Mouse (Mus musculus): ENCODE data around the gene Fam187b. TPM values are rescaled to one million over a fixed set of nuclear protein-coding genes. Genes with fewer than 3 reads are reported as not detected.

The Fam187b gene
- polyA plus RNA-seq, 1 experiment from 2014 or later: 2.3 TPM

DNA sequence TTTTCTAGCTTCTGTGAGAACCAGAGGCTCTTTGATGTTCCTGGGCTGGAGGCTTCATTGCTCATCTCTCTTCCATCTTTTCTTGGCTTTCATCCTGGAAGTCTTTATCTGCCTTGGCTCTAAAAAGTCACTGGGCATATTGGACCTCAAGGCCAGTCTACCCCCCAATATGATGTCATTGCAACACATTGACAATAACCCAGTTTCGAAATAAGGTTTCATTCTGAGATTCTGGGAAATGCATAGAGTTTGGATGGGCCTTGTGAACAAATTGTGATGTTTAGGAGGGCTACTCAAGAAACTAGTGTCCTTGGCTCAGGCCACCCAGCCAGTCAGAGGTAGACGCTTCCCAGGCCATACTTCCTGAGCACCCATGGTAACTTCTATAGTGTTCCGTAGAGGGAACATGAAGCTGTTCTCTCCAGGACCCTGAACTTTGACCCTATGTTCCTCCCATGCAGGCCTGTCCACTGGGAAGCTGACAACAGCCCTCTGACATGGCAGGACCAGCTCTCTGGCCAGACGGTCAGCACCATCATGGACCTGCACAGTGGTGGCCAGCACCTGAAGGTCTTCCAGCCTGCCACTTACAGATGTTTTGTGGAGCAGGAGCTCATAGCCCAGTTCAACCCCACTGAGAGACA is 15.1 kb downstream of the Fam187b start:
- no peak for DNase-seq (ENCODE audit: low spot score)
- WGBS: 87% methylated on average over 3 of the region's 4 CpGs

GRCm38 (mm10) chr7:30992148-30992547 is 18.6 kb downstream of the Fam187b start:
- Histone ChIP-seq H3K4me3 (ENCODE audit: low read depth, low read length) (no peak overlapping the region), H3K4me1 (ENCODE audit: control insufficient read depth, insufficient read depth, low read length) (no peaks in the 10 kb centered on the region), H3K9me3 (ENCODE audit: control insufficient read depth, low read length) (peaks cover 6% of the 10 kb centered on the region), H3K9ac (ENCODE audit: low read depth, low read length) (no peak overlapping the region), H3K27me3 (replicated peaks; ENCODE audit: control insufficient read depth, insufficient read depth, low read length) (no peaks in the 10 kb centered on the region), H3K4me2 (ENCODE audit: low read depth, low read length) (no peak overlapping the region), H3K27ac (replicated peaks; ENCODE audit: low read depth, low read length) (no peak overlapping the region), H3K36me3 (ENCODE audit: control insufficient read depth, insufficient read depth, low read length) (no peaks in the 10 kb centered on the region)
- DNase-seq (ENCODE audit: low spot score) (no peak), ATAC-seq (ENCODE audit: low read depth) (no peak)
- WGBS: 72% methylated on average over 5 of the region's 5 CpGs

More for the DNA sequence above, 15.1 kb downstream of the Fam187b start:
- Histone ChIP-seq H3K27me3 (replicated peaks; ENCODE audit: control insufficient read depth, insufficient read depth, low read length) (no peaks in the 10 kb centered on the region), H3K27ac (replicated peaks; ENCODE audit: low read depth, low read length) (no peak overlapping the region), H3K4me3 (ENCODE audit: low read depth, low read length) (no peak overlapping the region), H3K4me1 (ENCODE audit: control insufficient read depth, insufficient read depth, low read length) (no peaks in the 10 kb centered on the region), H3K9me3 (ENCODE audit: control insufficient read depth, low read length) (no peaks in the 10 kb centered on the region), H3K4me2 (ENCODE audit: low read depth, low read length) (no peak overlapping the region), H3K36me3 (ENCODE audit: control insufficient read depth, insufficient read depth, low read length) (no peaks in the 10 kb centered on the region), H3K9ac (ENCODE audit: low read depth, low read length) (no peak overlapping the region)
- ATAC-seq (ENCODE audit: low read depth): no peak

DNA sequence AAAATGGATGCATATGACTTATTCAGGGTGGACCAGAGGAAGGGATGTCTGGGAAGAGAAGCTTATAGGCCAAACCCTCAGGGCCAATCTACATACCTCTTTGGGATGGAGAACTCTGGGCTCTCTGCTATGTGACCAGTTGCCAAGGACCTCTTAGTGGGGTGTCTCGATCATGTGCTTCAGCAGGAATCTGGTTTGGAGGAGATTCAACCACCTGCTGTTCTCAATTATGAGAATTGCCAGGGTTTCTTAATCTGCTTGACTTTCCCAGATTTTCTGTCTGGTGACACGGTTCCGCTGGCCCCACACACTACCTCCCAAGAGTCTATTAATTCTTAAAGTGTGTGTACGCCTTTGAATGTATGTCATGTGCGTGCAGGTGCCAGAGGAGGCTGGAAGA is 20.4 kb downstream of the Fam187b start:
- H3K4me2 ChIP-seq (ENCODE audit: low read depth, low read length): no peak overlapping the region
- no peak overlapping the region for H3K9ac ChIP-seq (ENCODE audit: low read depth, low read length)
- no peaks in the 10 kb centered on the region for H3K36me3 ChIP-seq (ENCODE audit: control insufficient read depth, insufficient read depth, low read length)
- H3K9me3 ChIP-seq (ENCODE audit: control insufficient read depth, low read length): peaks cover 6% of the 10 kb centered on the region
- WGBS: 60% methylated on average over 5 of the region's 5 CpGs
- no peak overlapping the region for H3K27ac ChIP-seq (replicated peaks; ENCODE audit: low read depth, low read length)
- ATAC-seq (ENCODE audit: low read depth): no peak
- no peaks in the 10 kb centered on the region for H3K27me3 ChIP-seq (replicated peaks; ENCODE audit: control insufficient read depth, insufficient read depth, low read length)
- no peak overlapping the region for H3K4me3 ChIP-seq (ENCODE audit: low read depth, low read length)
- H3K4me1 ChIP-seq (ENCODE audit: control insufficient read depth, insufficient read depth, low read length): no peaks in the 10 kb centered on the region
- peak; percentile 21 for DNase-seq (ENCODE audit: low spot score)

- WGBS: 94% methylated on average over 2 of the region's 2 CpGs
- ATAC-seq (ENCODE audit: low read depth): no peak
These were observed 22.9 kb downstream of the Fam187b start for GRCm38 (mm10) chr7:30996491-30996890.

DNA sequence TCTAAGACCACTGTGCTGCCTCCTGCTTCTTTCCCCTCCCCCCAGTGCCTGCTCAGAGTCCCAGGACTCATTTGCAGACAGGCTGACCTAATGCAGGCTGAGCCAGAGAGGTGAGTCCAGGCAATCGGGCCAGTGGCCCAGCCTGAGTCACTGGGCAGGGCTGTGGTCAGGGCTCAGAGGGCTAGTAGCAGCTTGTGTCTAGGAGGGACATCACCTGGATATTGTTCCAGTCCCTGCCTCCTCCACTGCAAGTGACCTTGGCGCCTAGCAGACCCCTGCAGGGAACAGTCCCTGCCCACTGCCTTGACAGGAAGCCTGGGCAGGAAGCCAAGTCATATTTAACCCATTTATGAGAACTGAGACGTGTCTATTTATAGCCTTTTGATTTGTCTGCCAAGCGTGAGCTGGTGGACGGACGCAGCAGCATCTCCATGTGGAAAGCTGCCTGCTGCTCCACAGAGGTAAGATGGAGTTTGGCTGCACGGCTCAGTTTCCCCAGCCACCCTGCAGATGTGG is 27.0 kb downstream of the Fam187b start:
- Histone ChIP-seq H3K4me3 (ENCODE audit: low read depth, low read length) (no peak overlapping the region), H3K4me2 (ENCODE audit: low read depth, low read length) (0 out of 2 replicates have a peak overlapping the region, but pooled peaks have one; percentile 20), H3K9ac (ENCODE audit: low read depth, low read length) (peak overlapping the region; percentile 38; the same call in 1 of the 2 replicates), H3K27ac (replicated peaks; ENCODE audit: low read depth, low read length) (0 out of 2 replicates have a peak overlapping the region, but pooled peaks have one; percentile 21), H3K4me1 (ENCODE audit: control insufficient read depth, insufficient read depth, low read length) (peaks cover 11% of the 10 kb centered on the region), H3K27me3 (replicated peaks; ENCODE audit: control insufficient read depth, insufficient read depth, low read length) (no peaks in the 10 kb centered on the region), H3K36me3 (ENCODE audit: control insufficient read depth, insufficient read depth, low read length) (no peaks in the 10 kb centered on the region), H3K9me3 (ENCODE audit: control insufficient read depth, low read length) (peaks cover 6% of the 10 kb centered on the region)
- WGBS: 13% methylated on average over 7 of the region's 7 CpGs
- ATAC-seq (ENCODE audit: low read depth) (peak; percentile 68), DNase-seq (ENCODE audit: low spot score) (peak; percentile 92)

More at GRCm38 (mm10) chr7:30996491-30996890, 22.9 kb downstream of the Fam187b start:
- H3K4me1 ChIP-seq (ENCODE audit: control insufficient read depth, insufficient read depth, low read length): peaks cover 11% of the 10 kb centered on the region
- H3K27ac ChIP-seq (replicated peaks; ENCODE audit: low read depth, low read length): no peak overlapping the region
- H3K9me3 ChIP-seq (ENCODE audit: control insufficient read depth, low read length): peaks cover 6% of the 10 kb centered on the region
- DNase-seq (ENCODE audit: low spot score): no peak
- no peaks in the 10 kb centered on the region for H3K36me3 ChIP-seq (ENCODE audit: control insufficient read depth, insufficient read depth, low read length)
- H3K4me2 ChIP-seq (ENCODE audit: low read depth, low read length): no peak overlapping the region
- no peak overlapping the region for H3K9ac ChIP-seq (ENCODE audit: low read depth, low read length)
- H3K27me3 ChIP-seq (replicated peaks; ENCODE audit: control insufficient read depth, insufficient read depth, low read length): no peaks in the 10 kb centered on the region
- no peak overlapping the region for H3K4me3 ChIP-seq (ENCODE audit: low read depth, low read length)

DNA sequence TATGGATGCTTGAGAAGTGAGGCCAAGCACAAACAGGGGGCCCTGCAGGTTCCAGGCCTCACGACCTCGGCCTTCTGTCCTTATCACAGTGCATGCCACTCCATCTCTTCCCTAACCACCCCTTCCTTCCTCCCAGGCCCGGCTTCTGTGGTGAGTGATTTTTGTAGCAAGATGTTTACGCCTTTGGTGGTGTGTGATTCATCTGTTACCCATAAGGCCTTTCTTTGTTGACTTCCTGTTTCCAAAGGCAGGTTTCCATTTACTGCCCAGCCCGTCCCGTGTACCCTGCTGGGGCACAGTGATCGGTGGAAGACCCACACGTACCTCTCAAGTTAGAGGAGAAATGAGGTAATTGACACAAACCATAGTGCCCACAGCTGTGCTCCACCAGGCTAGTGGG is 29.1 kb downstream of the Fam187b start:
- DNase-seq (ENCODE audit: low spot score) (no peak), ATAC-seq (ENCODE audit: low read depth) (no peak)
- H3K4me3 ChIP-seq (ENCODE audit: low read depth, low read length): no peak overlapping the region
- H3K9me3 ChIP-seq (ENCODE audit: control insufficient read depth, low read length): no peaks in the 10 kb centered on the region
- no peak overlapping the region for H3K9ac ChIP-seq (ENCODE audit: low read depth, low read length)
- H3K36me3 ChIP-seq (ENCODE audit: control insufficient read depth, insufficient read depth, low read length): no peaks in the 10 kb centered on the region
- H3K4me1 ChIP-seq (ENCODE audit: control insufficient read depth, insufficient read depth, low read length): peaks cover 11% of the 10 kb centered on the region
- no peak overlapping the region for H3K27ac ChIP-seq (replicated peaks; ENCODE audit: low read depth, low read length)
- H3K4me2 ChIP-seq (ENCODE audit: low read depth, low read length): no peak overlapping the region
- WGBS: 63% methylated on average over 8 of the region's 8 CpGs
- no peaks in the 10 kb centered on the region for H3K27me3 ChIP-seq (replicated peaks; ENCODE audit: control insufficient read depth, insufficient read depth, low read length)

DNA sequence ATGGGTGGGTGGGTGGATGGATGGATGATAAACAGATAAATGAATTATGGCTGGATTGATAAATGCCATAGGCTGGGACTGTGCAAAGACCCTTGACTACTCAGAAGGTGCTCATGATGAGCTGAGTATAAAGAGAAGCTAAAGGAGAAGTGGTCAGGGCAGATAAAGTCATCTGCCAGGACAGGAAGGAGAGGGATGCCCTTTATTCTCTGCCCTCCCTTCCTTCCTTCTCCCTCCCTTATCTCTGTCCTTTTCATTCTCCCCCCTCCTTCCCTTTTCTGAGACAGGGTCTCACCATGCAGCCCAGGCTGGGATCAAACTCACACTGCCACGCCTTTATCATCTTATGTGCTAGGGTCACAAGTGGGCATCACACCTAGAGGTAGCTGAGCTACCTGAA is 34.2 kb downstream of the Fam187b start:
- 80% methylated on average over 1 of the region's 1 CpGs for WGBS
- no peak overlapping the region for H3K4me2 ChIP-seq (ENCODE audit: low read depth, low read length)
- DNase-seq (ENCODE audit: low spot score) (no peak), ATAC-seq (ENCODE audit: low read depth) (no peak)
- no peaks in the 10 kb centered on the region for H3K27me3 ChIP-seq (replicated peaks; ENCODE audit: control insufficient read depth, insufficient read depth, low read length)
- no peaks in the 10 kb centered on the region for H3K4me1 ChIP-seq (ENCODE audit: control insufficient read depth, insufficient read depth, low read length)
- H3K9ac ChIP-seq (ENCODE audit: low read depth, low read length): no peak overlapping the region
- H3K27ac ChIP-seq (replicated peaks; ENCODE audit: low read depth, low read length): no peak overlapping the region
- no peaks in the 10 kb centered on the region for H3K36me3 ChIP-seq (ENCODE audit: control insufficient read depth, insufficient read depth, low read length)
- H3K9me3 ChIP-seq (ENCODE audit: control insufficient read depth, low read length): no peaks in the 10 kb centered on the region
- H3K4me3 ChIP-seq (ENCODE audit: low read depth, low read length): no peak overlapping the region

GRCm38 (mm10) chr7:31008175-31008574 is 34.6 kb downstream of the Fam187b start:
- Histone ChIP-seq H3K36me3 (ENCODE audit: control insufficient read depth, insufficient read depth, low read length) (no peaks in the 10 kb centered on the region), H3K4me1 (ENCODE audit: control insufficient read depth, insufficient read depth, low read length) (no peaks in the 10 kb centered on the region), H3K9me3 (ENCODE audit: control insufficient read depth, low read length) (no peaks in the 10 kb centered on the region), H3K9ac (ENCODE audit: low read depth, low read length) (no peak overlapping the region), H3K27me3 (replicated peaks; ENCODE audit: control insufficient read depth, insufficient read depth, low read length) (no peaks in the 10 kb centered on the region), H3K4me3 (ENCODE audit: low read depth, low read length) (no peak overlapping the region), H3K4me2 (ENCODE audit: low read depth, low read length) (no peak overlapping the region), H3K27ac (replicated peaks; ENCODE audit: low read depth, low read length) (no peak overlapping the region)
- 63% methylated on average over 1 of the region's 1 CpGs for WGBS
- DNase-seq (ENCODE audit: low spot score) (no peak), ATAC-seq (ENCODE audit: low read depth) (no peak)

DNA sequence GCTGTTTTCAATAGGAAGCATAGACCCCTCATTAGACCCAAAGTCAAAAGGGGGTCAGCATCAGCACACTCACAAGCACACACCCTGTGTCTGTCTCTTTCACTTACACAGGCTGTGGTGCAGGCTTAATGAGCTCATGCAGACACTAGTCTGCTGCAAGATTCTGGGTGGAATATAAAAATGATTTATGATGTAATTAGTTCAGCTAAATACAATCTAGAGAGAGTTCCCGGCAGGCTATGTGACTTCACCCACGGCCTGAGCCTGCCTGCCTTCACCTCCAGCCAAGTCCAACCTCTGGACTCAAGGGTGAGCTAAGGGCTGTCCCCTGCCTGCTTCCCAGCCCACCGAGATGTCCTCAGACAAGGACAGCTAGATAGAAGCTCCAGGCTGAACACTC is 35.3 kb downstream of the Fam187b start:
- H3K4me1 ChIP-seq (ENCODE audit: control insufficient read depth, insufficient read depth, low read length): no peaks in the 10 kb centered on the region
- H3K9ac ChIP-seq (ENCODE audit: low read depth, low read length): no peak overlapping the region
- 56% methylated on average over 3 of the region's 3 CpGs for WGBS
- no peak overlapping the region for H3K4me2 ChIP-seq (ENCODE audit: low read depth, low read length)
- H3K4me3 ChIP-seq (ENCODE audit: low read depth, low read length): no peak overlapping the region
- no peaks in the 10 kb centered on the region for H3K9me3 ChIP-seq (ENCODE audit: control insufficient read depth, low read length)
- H3K27ac ChIP-seq (replicated peaks; ENCODE audit: low read depth, low read length): no peak overlapping the region
- no peak for ATAC-seq (ENCODE audit: low read depth)
- no peaks in the 10 kb centered on the region for H3K36me3 ChIP-seq (ENCODE audit: control insufficient read depth, insufficient read depth, low read length)
- H3K27me3 ChIP-seq (replicated peaks; ENCODE audit: control insufficient read depth, insufficient read depth, low read length): no peaks in the 10 kb centered on the region
- no peak for DNase-seq (ENCODE audit: low spot score)
